ENCODE assay signal across 13 mouse cellular contexts in the genomic region with DNA sequence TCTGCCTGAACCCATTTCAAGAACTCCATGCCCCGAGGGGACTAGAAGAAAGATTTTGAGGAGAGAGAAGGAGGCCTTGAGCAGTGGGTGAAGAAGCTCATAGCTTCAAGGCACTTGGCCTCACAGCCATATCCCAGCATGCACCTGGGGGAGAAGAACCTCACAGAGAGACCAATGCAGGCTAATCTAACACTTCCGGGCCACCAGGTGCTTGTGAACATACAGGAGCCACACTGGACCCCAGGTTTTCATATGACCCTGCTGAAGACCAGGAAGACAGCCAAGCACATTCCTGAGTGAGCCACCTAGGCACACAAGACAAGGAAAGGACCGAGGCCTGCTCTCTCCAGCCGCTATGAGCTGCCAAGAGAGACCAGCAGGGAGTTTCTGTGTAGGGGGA.
DNase-seq lines count a peak whose midpoint lies in the region; ATAC-seq and TF ChIP-seq lines count a peak whose summit lies in the region.
"Had no signal": no experiment of that assay in that cellular context is flagged by ENCODE, and none has a peak within 500 bp of the region (broad histone marks: within the 10 kb centered on the region; RNA-seq: fewer than 3 reads in every experiment).

No protein-coding gene starts in this region.

- no peaks in the 10 kb centered on the region for H3K36me3 ChIP-seq in heart, embryonic 12.5 days
- H3K36me3 ChIP-seq in limb, embryonic 12.5 days = no peaks in the 10 kb centered on the region
- no peaks in the 10 kb centered on the region for H3K36me3 ChIP-seq in stomach, embryonic 16.5 days (ENCODE audit: control insufficient read depth, insufficient read depth, low read length)
- H3K36me3 ChIP-seq: heart, embryonic 13.5 days; intestine, embryonic 15.5 days; midbrain, embryonic 15.5 days had no signal

- no peak for TF ChIP-seq CTCF in lung, adult 2 months (IDR thresholded peaks at IDR 0.05; ENCODE audit: insufficient read depth, low read length)

- H3K4me3 ChIP-seq in heart, embryonic 12.5 days = no peak overlapping the region
- no peak overlapping the region for H3K4me3 ChIP-seq in lung, adult 2 months (replicated peaks; ENCODE audit: extremely low read depth, low read depth, low read length)
- no peak overlapping the region for H3K4me3 ChIP-seq in limb, embryonic 12.5 days (replicated peaks)
- no peak overlapping the region for H3K4me3 ChIP-seq in stomach, embryonic 16.5 days (replicated peaks; ENCODE audit: low read length)
- H3K4me3 ChIP-seq: heart, embryonic 13.5 days; intestine, embryonic 15.5 days; midbrain, embryonic 15.5 days had no signal

- H3K4me1 ChIP-seq in heart, embryonic 12.5 days (replicated peaks) = peaks cover 46% of the 10 kb centered on the region
- H3K4me1 ChIP-seq in lung, adult 2 months (ENCODE audit: control insufficient read depth, insufficient read depth, low read length) = peaks cover 9% of the 10 kb centered on the region
- peaks cover 24% of the 10 kb centered on the region for H3K4me1 ChIP-seq in limb, embryonic 12.5 days (replicated peaks)
- H3K4me1 ChIP-seq in stomach, embryonic 16.5 days (ENCODE audit: control insufficient read depth, insufficient read depth, low read length) = peaks cover 36% of the 10 kb centered on the region

- H3K27me3 ChIP-seq in heart, embryonic 12.5 days (replicated peaks) = peaks cover 15% of the 10 kb centered on the region; the same call in 1 of the 2 replicates
- H3K27me3 ChIP-seq in limb, embryonic 12.5 days = no peaks in the 10 kb centered on the region; the same call in none of the 2 replicates
- no peaks in the 10 kb centered on the region for H3K27me3 ChIP-seq in stomach, embryonic 16.5 days (ENCODE audit: control insufficient read depth, insufficient read depth, low read length)
- H3K27me3 ChIP-seq: CH12.LX; intestine, embryonic 15.5 days; midbrain, embryonic 15.5 days had no signal

- no peaks in the 10 kb centered on the region for H3K9me3 ChIP-seq in heart, embryonic 12.5 days (replicated peaks)
- no peaks in the 10 kb centered on the region for H3K9me3 ChIP-seq in limb, embryonic 12.5 days
- H3K9me3 ChIP-seq in stomach, embryonic 16.5 days (replicated peaks; ENCODE audit: control insufficient read depth, low read length) = no peaks in the 10 kb centered on the region
- H3K9me3 ChIP-seq: heart, embryonic 13.5 days; intestine, embryonic 15.5 days; midbrain, embryonic 15.5 days had no signal

- no peak overlapping the region for H3K27ac ChIP-seq in heart, embryonic 12.5 days (ENCODE audit: poor library complexity, severe bottlenecking)
- H3K27ac ChIP-seq in limb, embryonic 12.5 days = peak overlapping the region; percentile 30; the same call in 1 of the 2 replicates
- peak overlapping the region; percentile 46; the same call in 1 of the 2 replicates for H3K27ac ChIP-seq in stomach, embryonic 16.5 days (ENCODE audit: low read length)
- H3K27ac ChIP-seq: heart, embryonic 13.5 days; intestine, embryonic 15.5 days; midbrain, embryonic 15.5 days had no signal

- H3K9ac ChIP-seq in heart, embryonic 12.5 days = no peak overlapping the region
- no peak overlapping the region for H3K9ac ChIP-seq in limb, embryonic 12.5 days (replicated peaks)
- no peak overlapping the region; the same call in 1 of the 2 replicates for H3K9ac ChIP-seq in stomach, embryonic 16.5 days (ENCODE audit: low read length)
- H3K9ac ChIP-seq: heart, embryonic 13.5 days; intestine, embryonic 15.5 days; midbrain, embryonic 15.5 days had no signal

- DNase-seq in heart, adult 11 months = peak; percentile 92
- DNase-seq in lung, adult 2 months = peak; percentile 60
- DNase-seq in lung, postnatal 14 days = no peak
- no peak for DNase-seq in thymus, postnatal 36 days
- no peak for DNase-seq in cerebellum, postnatal 14 days
- DNase-seq: right cerebral cortex, postnatal 25 days had no signal

- H3K4me2 ChIP-seq in heart, embryonic 12.5 days = no peak overlapping the region
- H3K4me2 ChIP-seq in limb, embryonic 12.5 days = no peak overlapping the region
- H3K4me2 ChIP-seq in stomach, embryonic 16.5 days (ENCODE audit: low read depth, low read length) = no peak overlapping the region
- H3K4me2 ChIP-seq: heart, embryonic 13.5 days; intestine, embryonic 15.5 days; midbrain, embryonic 15.5 days had no signal

- TF ChIP-seq POLR2A in lung, adult 2 months (IDR thresholded peaks at IDR 0.05; ENCODE audit: borderline replicate concordance, extremely low read depth, low read depth, low read length) = no peak

- no peak for ATAC-seq in heart, embryonic 12.5 days (ENCODE audit: insufficient number of reproducible peaks, low FRiP score)
- ATAC-seq in limb, embryonic 12.5 days (ENCODE audit: insufficient number of reproducible peaks, insufficient read depth, low FRiP score, low TSS enrichment, low read depth) = no peak
- ATAC-seq in stomach, embryonic 16.5 days (ENCODE audit: insufficient read depth, low FRiP score) = no peak
- ATAC-seq: intestine, embryonic 15.5 days; midbrain, embryonic 15.5 days had no signal

- WGBS in heart, embryonic 12.5 days = 61% methylated on average over 4 of the region's 4 CpGs
- 48% methylated on average over 4 of the region's 4 CpGs for WGBS in lung, adult 2 months
- 81% methylated on average over 4 of the region's 4 CpGs for WGBS in limb, embryonic 12.5 days
- WGBS in stomach, embryonic 16.5 days = 54% methylated on average over 4 of the region's 4 CpGs

Comparison
In these comparisons a context has a peak if more than half of its experiments do, and no peak if none do; other contexts are left out.
1. DNase-seq: peak in heart, adult 11 months (single experiment) and lung, adult 2 months (single experiment); none in lung, postnatal 14 days (single experiment), thymus, postnatal 36 days (0 of 2) and cerebellum, postnatal 14 days (0 of 2).